Mouse (Mus musculus): ENCODE results near the gene Rap1gds1. TPM values are rescaled to one million over a fixed set of nuclear protein-coding genes. Genes with fewer than 3 reads are reported as not detected.

Rap1gds1 gene
- polyA plus RNA-seq, 1 experiment from 2014 or later, result 62.5 TPM

DNA sequence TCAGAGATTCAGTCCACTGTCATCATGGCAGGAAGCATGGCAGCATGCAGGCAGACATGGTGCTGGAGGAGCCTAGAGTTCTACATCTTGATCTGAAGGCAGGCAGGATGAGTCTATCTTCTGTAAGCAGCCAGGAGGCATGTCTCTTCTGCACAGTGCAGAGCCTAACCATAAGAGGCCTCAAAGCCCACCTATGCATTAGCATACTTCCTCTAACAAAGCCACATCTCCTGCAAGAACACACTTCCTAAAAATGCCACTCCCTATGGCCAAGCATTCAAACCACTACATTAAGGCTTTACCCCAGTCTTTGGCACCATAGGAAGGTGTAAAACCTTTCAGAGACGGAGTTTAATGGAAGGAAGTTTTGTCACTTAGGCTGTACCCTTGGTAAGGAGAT is 26.9 kb upstream of the Rap1gds1 start:
- WGBS, result 73% methylated on average over 1 of the region's 1 CpGs
- no peak for ATAC-seq (ENCODE audit: low read depth)
- H3K4me3 ChIP-seq (ENCODE audit: low read depth, low read length), result no peak overlapping the region

DNA sequence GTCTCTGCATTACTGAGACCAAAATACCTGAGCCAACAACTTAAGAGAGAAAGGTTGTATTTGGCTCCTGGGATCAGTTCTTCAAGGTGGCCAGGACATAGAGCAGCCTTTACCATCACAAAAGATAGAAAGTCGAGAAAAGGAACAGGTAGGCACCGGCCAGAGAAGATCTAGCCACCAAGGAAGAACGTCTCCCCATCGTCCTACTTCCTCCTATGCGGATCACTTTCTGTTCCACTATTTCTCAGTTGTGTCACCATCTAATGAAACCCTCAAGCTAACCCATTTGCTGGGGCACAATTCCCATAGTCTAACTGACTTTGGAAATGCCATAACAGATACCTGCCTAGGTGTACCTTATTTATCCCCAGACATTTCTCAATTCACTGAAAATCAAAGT is 24.3 kb upstream of the Rap1gds1 start:
- ATAC-seq (ENCODE audit: low read depth) (no peak), DNase-seq (ENCODE audit: low spot score) (no peak)
- Histone ChIP-seq H3K9me3 (ENCODE audit: control insufficient read depth, low read length) (no peaks in the 10 kb centered on the region), H3K27ac (replicated peaks; ENCODE audit: low read depth, low read length) (no peak overlapping the region), H3K27me3 (replicated peaks; ENCODE audit: control insufficient read depth, insufficient read depth, low read length) (no peaks in the 10 kb centered on the region), H3K36me3 (ENCODE audit: control insufficient read depth, insufficient read depth, low read length) (no peaks in the 10 kb centered on the region), H3K4me2 (ENCODE audit: low read depth, low read length) (no peak overlapping the region), H3K4me1 (ENCODE audit: control insufficient read depth, insufficient read depth, low read length) (no peaks in the 10 kb centered on the region), H3K9ac (ENCODE audit: low read depth, low read length) (no peak overlapping the region), H3K4me3 (ENCODE audit: low read depth, low read length) (no peak overlapping the region)
- 95% methylated on average over 5 of the region's 5 CpGs for WGBS

More for the DNA sequence above, 26.9 kb upstream of the Rap1gds1 start:
- Histone ChIP-seq H3K4me2 (ENCODE audit: low read depth, low read length) (no peak overlapping the region), H3K36me3 (ENCODE audit: control insufficient read depth, insufficient read depth, low read length) (no peaks in the 10 kb centered on the region), H3K27me3 (replicated peaks; ENCODE audit: control insufficient read depth, insufficient read depth, low read length) (no peaks in the 10 kb centered on the region), H3K27ac (replicated peaks; ENCODE audit: low read depth, low read length) (no peak overlapping the region), H3K9me3 (ENCODE audit: control insufficient read depth, low read length) (no peaks in the 10 kb centered on the region), H3K9ac (ENCODE audit: low read depth, low read length) (no peak overlapping the region), H3K4me1 (ENCODE audit: control insufficient read depth, insufficient read depth, low read length) (no peaks in the 10 kb centered on the region)
- DNase-seq (ENCODE audit: low spot score), result no peak

DNA sequence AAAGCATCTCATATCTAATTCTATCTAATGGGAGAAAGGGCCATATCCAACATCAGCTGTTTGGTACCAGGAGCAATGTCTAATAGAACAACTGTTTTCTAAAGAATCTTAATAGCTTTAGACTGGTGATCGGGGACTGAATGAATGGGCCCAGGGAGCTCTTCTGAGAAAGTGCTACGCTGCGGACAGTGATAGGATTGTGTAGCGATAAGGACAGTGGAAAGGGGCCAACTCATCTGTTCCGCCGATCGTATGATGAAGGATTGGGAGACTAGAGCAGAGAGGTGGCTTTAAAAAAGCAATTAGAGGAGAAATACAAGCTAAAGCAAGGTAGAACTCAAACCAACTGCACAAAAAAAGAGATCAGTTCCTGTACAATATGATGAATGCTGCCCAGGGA is 20.9 kb upstream of the Rap1gds1 start:
- Histone ChIP-seq H3K4me1 (ENCODE audit: control insufficient read depth, insufficient read depth, low read length) (no peaks in the 10 kb centered on the region), H3K4me3 (ENCODE audit: low read depth, low read length) (no peak overlapping the region), H3K9ac (ENCODE audit: low read depth, low read length) (no peak overlapping the region), H3K4me2 (ENCODE audit: low read depth, low read length) (no peak overlapping the region), H3K9me3 (ENCODE audit: control insufficient read depth, low read length) (no peaks in the 10 kb centered on the region), H3K27me3 (replicated peaks; ENCODE audit: control insufficient read depth, insufficient read depth, low read length) (no peaks in the 10 kb centered on the region), H3K27ac (replicated peaks; ENCODE audit: low read depth, low read length) (no peak overlapping the region), H3K36me3 (ENCODE audit: control insufficient read depth, insufficient read depth, low read length) (no peaks in the 10 kb centered on the region)
- no peak for DNase-seq (ENCODE audit: low spot score)
- 85% methylated on average over 7 of the region's 7 CpGs for WGBS
- ATAC-seq (ENCODE audit: low read depth), result no peak

DNA sequence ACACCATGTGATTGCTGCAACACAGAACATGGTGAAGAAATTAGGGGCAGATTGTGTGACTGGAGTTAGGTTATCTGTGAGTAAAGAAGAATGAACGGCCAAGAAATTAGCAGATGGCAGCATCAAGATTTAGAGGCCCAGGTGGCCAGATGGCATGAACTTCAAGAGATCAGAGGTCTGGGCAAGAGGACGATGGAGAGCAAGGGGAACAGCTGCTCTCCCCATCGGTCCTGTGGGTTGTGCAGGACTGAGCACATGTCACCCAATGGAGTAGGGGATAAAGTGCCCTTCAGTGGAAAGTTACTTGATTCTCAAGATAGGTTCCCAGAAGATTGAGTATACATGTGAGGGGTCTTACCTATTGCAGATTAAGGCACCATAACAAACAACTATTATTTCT is 13.5 kb upstream of the Rap1gds1 start:
- Histone ChIP-seq H3K36me3 (ENCODE audit: control insufficient read depth, insufficient read depth, low read length) (no peaks in the 10 kb centered on the region), H3K27me3 (replicated peaks; ENCODE audit: control insufficient read depth, insufficient read depth, low read length) (no peaks in the 10 kb centered on the region), H3K4me3 (ENCODE audit: low read depth, low read length) (no peak overlapping the region), H3K4me2 (ENCODE audit: low read depth, low read length) (no peak overlapping the region), H3K9ac (ENCODE audit: low read depth, low read length) (no peak overlapping the region), H3K9me3 (ENCODE audit: control insufficient read depth, low read length) (peaks cover 11% of the 10 kb centered on the region), H3K27ac (replicated peaks; ENCODE audit: low read depth, low read length) (no peak overlapping the region), H3K4me1 (ENCODE audit: control insufficient read depth, insufficient read depth, low read length) (no peaks in the 10 kb centered on the region)
- ATAC-seq (ENCODE audit: low read depth) (no peak), DNase-seq (ENCODE audit: low spot score) (no peak)
- WGBS, result 89% methylated on average over 3 of the region's 3 CpGs

DNA sequence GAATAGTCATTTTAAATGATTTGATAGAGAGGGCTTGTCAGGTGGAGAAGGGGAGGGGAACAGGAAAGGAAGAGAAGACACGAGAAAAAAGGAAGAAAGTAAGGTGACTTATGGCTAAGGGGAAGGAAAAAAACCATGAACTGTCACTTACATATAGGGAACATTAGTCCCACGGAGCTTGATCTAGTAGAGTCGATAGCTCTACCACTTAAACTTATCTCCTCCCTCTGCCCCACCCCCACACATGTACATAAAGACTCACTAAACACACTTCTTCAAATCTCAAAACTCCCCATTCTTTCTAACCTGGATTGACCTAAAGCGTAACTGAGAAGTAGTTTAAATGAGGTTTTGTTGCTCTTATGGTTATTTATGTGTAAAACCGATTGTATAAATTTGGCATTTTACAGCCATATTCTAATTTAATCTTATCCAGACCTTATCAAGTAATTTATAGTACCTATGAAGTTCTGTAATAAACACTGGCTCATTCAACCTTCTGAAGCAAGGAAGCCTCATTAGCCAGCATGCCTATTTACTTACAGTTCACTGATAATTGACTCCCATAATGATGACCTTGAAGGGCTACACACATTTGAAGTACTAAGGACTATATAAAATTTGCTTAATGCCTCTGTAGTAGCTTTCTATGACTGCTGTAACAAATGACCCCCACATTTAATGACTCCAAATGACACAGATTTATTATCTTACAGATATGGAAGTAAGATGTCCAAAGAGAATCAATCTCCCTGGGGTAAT is 9.0 kb upstream of the Rap1gds1 start:
- H3K4me3 ChIP-seq (ENCODE audit: low read depth, low read length), result no peak overlapping the region
- no peak overlapping the region for H3K9ac ChIP-seq (ENCODE audit: low read depth, low read length)
- H3K27ac ChIP-seq (replicated peaks; ENCODE audit: low read depth, low read length), result no peak overlapping the region
- H3K4me2 ChIP-seq (ENCODE audit: low read depth, low read length), result no peak overlapping the region
- no peaks in the 10 kb centered on the region for H3K4me1 ChIP-seq (ENCODE audit: control insufficient read depth, insufficient read depth, low read length)
- H3K9me3 ChIP-seq (ENCODE audit: control insufficient read depth, low read length), result peaks cover 11% of the 10 kb centered on the region
- ATAC-seq (ENCODE audit: low read depth) (no peak), DNase-seq (ENCODE audit: low spot score) (no peak)
- H3K27me3 ChIP-seq (replicated peaks; ENCODE audit: control insufficient read depth, insufficient read depth, low read length), result no peaks in the 10 kb centered on the region
- WGBS, result 84% methylated on average over 5 of the region's 5 CpGs
- H3K36me3 ChIP-seq (ENCODE audit: control insufficient read depth, insufficient read depth, low read length), result no peaks in the 10 kb centered on the region

DNA sequence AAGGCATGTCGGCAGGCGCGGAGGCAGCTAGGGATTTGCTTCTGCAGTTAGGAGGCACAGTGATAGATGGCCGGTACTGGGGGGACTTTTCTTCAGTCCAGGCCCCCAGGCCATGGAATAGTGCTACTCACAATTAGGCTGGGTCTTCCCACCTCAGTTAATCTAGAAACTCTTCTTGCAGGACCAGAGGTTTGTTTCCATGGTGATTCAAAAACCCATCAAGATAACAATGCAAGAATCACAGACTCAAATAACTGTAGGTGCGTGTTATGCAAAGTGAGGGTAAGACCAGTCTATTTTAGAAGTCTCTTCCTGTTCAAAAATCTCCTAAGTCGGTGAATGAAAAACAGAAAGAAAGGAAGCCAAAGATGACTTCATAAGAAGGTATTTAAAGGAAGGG is 4.8 kb upstream of the Rap1gds1 start:
- no peak for ATAC-seq (ENCODE audit: low read depth)
- no peaks in the 10 kb centered on the region for H3K9me3 ChIP-seq (ENCODE audit: control insufficient read depth, low read length)
- H3K4me2 ChIP-seq (ENCODE audit: low read depth, low read length), result no peak overlapping the region
- H3K4me1 ChIP-seq (ENCODE audit: control insufficient read depth, insufficient read depth, low read length), result no peaks in the 10 kb centered on the region
- whole genome bisulfite sequencing, result 83% methylated on average over 6 of the region's 6 CpGs
- H3K4me3 ChIP-seq (ENCODE audit: low read depth, low read length), result no peak overlapping the region
- no peak overlapping the region for H3K27ac ChIP-seq (replicated peaks; ENCODE audit: low read depth, low read length)
- H3K27me3 ChIP-seq (replicated peaks; ENCODE audit: control insufficient read depth, insufficient read depth, low read length), result no peaks in the 10 kb centered on the region
- DNase-seq (ENCODE audit: low spot score), result no peak
- H3K36me3 ChIP-seq (ENCODE audit: control insufficient read depth, insufficient read depth, low read length), result no peaks in the 10 kb centered on the region
- H3K9ac ChIP-seq (ENCODE audit: low read depth, low read length), result no peak overlapping the region

DNA sequence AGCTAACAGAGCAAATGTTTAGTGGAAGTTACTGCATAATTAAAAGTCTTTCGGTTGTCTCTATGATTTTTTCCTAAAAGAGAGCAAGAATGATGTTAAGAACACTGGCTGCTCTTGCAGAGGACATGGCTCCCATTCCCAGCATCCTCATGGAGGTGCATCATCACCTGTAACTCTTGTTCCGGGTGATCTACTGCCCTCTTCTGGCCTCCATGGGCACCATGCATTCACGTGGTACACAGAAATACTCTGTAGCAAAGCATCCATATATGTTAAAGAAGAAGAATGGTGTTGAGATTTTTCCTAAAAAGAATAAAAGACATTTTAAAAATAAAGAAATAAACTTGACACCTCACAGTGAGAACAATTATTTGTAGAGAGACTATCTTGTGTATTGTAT is 3.0 kb upstream of the Rap1gds1 start:
- no peak overlapping the region for H3K4me2 ChIP-seq (ENCODE audit: low read depth, low read length)
- peaks cover 3% of the 10 kb centered on the region; the same call in 1 of the 2 replicates for H3K4me1 ChIP-seq (ENCODE audit: control insufficient read depth, insufficient read depth, low read length)
- H3K27me3 ChIP-seq (replicated peaks; ENCODE audit: control insufficient read depth, insufficient read depth, low read length), result no peaks in the 10 kb centered on the region
- DNase-seq (ENCODE audit: low spot score) (no peak), ATAC-seq (ENCODE audit: low read depth) (no peak)
- H3K9ac ChIP-seq (ENCODE audit: low read depth, low read length), result no peak overlapping the region
- no peaks in the 10 kb centered on the region for H3K36me3 ChIP-seq (ENCODE audit: control insufficient read depth, insufficient read depth, low read length)
- no peak overlapping the region for H3K4me3 ChIP-seq (ENCODE audit: low read depth, low read length)
- no peak overlapping the region for H3K27ac ChIP-seq (replicated peaks; ENCODE audit: low read depth, low read length)
- WGBS, result 81% methylated on average over 3 of the region's 3 CpGs
- H3K9me3 ChIP-seq (ENCODE audit: control insufficient read depth, low read length), result no peaks in the 10 kb centered on the region

DNA sequence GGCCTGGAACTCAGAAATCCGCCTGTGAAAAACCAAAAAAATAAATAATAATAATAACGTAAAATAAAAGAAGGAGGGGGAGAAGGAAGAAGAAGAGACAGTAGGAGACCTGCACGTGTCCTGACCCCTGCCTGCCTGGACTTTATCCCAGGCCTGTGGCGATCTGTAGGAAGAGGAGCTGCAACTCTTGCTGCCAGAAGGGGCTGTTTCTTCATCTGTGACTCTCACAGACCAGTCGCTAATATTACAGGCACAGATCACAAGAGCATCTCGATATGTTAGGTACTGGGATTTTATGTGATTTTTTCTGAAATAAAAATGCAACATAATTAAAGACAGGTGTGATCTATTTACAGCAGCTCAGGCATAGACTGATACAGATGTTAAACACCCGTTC is 1.1 kb upstream of the Rap1gds1 start:
- peak overlapping the region; percentile 96 for H3K4me3 ChIP-seq (ENCODE audit: low read depth, low read length)
- H3K27ac ChIP-seq (replicated peaks; ENCODE audit: low read depth, low read length), result peak overlapping the region; percentile 98
- peak; percentile 14 for DNase-seq (ENCODE audit: low spot score)
- H3K36me3 ChIP-seq (ENCODE audit: control insufficient read depth, insufficient read depth, low read length), result no peaks in the 10 kb centered on the region
- H3K27me3 ChIP-seq (replicated peaks; ENCODE audit: control insufficient read depth, insufficient read depth, low read length), result no peaks in the 10 kb centered on the region
- H3K4me2 ChIP-seq (ENCODE audit: low read depth, low read length), result peak overlapping the region; percentile 81
- peak overlapping the region; percentile 84 for H3K9ac ChIP-seq (ENCODE audit: low read depth, low read length)
- no peak for ATAC-seq (ENCODE audit: low read depth)
- 6% methylated on average over 7 of the region's 7 CpGs for WGBS
- H3K9me3 ChIP-seq (ENCODE audit: control insufficient read depth, low read length), result no peaks in the 10 kb centered on the region
- peaks cover 8% of the 10 kb centered on the region for H3K4me1 ChIP-seq (ENCODE audit: control insufficient read depth, insufficient read depth, low read length)
